Mouse (Mus musculus) thymus, postnatal 36 days (tissue): ENCODE measurements around the gene Ecm2.

Experiments used
- DNase-seq, 2 experiments: peaks; one replicate each; pipeline ENCODE4 v3.0.0; 2022; ENCODE audit warnings: mixed read lengths in 2 of 2

Gene Ecm2

GRCm38 (mm10) chr13:49504510-49504909 is at the start of gene Ecm2:
Ecm2 (plus strand) TSS chr13:49504810.
- DNase-seq = no peak

GRCm38 (mm10) chr13:49460276-49460675 is 44.3 kb upstream of the Ecm2 start:
- DNase-seq = no peak

GRCm38 (mm10) chr13:49460692-49461414 is 43.8 kb upstream of the Ecm2 start:
- DNase-seq = no peak

GRCm38 (mm10) chr13:49461458-49462132 is 43.0 kb upstream of the Ecm2 start:
- no peak for DNase-seq

GRCm38 (mm10) chr13:49462921-49463320 is 41.7 kb upstream of the Ecm2 start:
- no peak for DNase-seq

GRCm38 (mm10) chr13:49465875-49466274 is 38.7 kb upstream of the Ecm2 start:
- no peak for DNase-seq

GRCm38 (mm10) chr13:49466393-49467075 is 38.1 kb upstream of the Ecm2 start:
- no peak for DNase-seq

GRCm38 (mm10) chr13:49467585-49467984 is 37.0 kb upstream of the Ecm2 start:
- no peak for DNase-seq

- DNase-seq = no peak
Measured at GRCm38 (mm10) chr13:49469002-49469401, 35.6 kb upstream of the Ecm2 start.

GRCm38 (mm10) chr13:49470319-49470718 is 34.3 kb upstream of the Ecm2 start:
- no peak for DNase-seq

- no peak for DNase-seq
Measured at GRCm38 (mm10) chr13:49470806-49471205, 33.8 kb upstream of the Ecm2 start.

GRCm38 (mm10) chr13:49471981-49472675 is 32.5 kb upstream of the Ecm2 start:
- DNase-seq = no peak

- DNase-seq = no peak
Measured at GRCm38 (mm10) chr13:49472676-49473005, 32.0 kb upstream of the Ecm2 start.

- DNase-seq = no peak
Measured at GRCm38 (mm10) chr13:49477887-49478286, 26.7 kb upstream of the Ecm2 start.

- DNase-seq = no peak
Measured at GRCm38 (mm10) chr13:49478851-49479374, 25.7 kb upstream of the Ecm2 start.

GRCm38 (mm10) chr13:49479399-49479798 is 25.2 kb upstream of the Ecm2 start:
- DNase-seq = no peak

GRCm38 (mm10) chr13:49480057-49480456 is 24.6 kb upstream of the Ecm2 start:
- no peak for DNase-seq

GRCm38 (mm10) chr13:49480551-49480950 is 24.1 kb upstream of the Ecm2 start:
- no peak for DNase-seq

GRCm38 (mm10) chr13:49485388-49485787 is 19.2 kb upstream of the Ecm2 start:
- DNase-seq = no peak

- no peak for DNase-seq
Measured at GRCm38 (mm10) chr13:49492376-49493368, 11.9 kb upstream of the Ecm2 start, which contains the start of gene Tes3-ps. Tes3-ps (plus strand) TSS chr13:49493318.

GRCm38 (mm10) chr13:49505776-49506175 is 1.2 kb downstream of the Ecm2 start:
- no peak for DNase-seq

- no peak for DNase-seq
Measured at GRCm38 (mm10) chr13:49507176-49507575, 2.6 kb downstream of the Ecm2 start.
